Mouse (Mus musculus): ENCODE measurements at regions not wholly inside any gene's neighbourhood (a gene's known extent, or its start where the extent isn't known, plus 50 kb on each side); places are given as distances from the start of the nearest gene placed in this dataset.

GRCm38 (mm10) chr14:99366281-99366987 is 67.9 kb downstream of the Klf5 start:
- no peaks in the 10 kb centered on the region for H3K36me3 ChIP-seq (ENCODE audit: control insufficient read depth, insufficient read depth, low read length)
- H3K27me3 ChIP-seq (replicated peaks; ENCODE audit: control insufficient read depth, insufficient read depth, low read length), result no peaks in the 10 kb centered on the region
- DNase-seq (ENCODE audit: low spot score), result peak; percentile 73
- H3K4me3 ChIP-seq (ENCODE audit: low read depth, low read length), result peak overlapping the region; percentile 23
- peaks cover 2% of the 10 kb centered on the region; the same call in 1 of the 2 replicates for H3K4me1 ChIP-seq (ENCODE audit: control insufficient read depth, insufficient read depth, low read length)
- peak overlapping the region; percentile 51 for H3K4me2 ChIP-seq (ENCODE audit: low read length)
- H3K9ac ChIP-seq (ENCODE audit: low read length), result peak overlapping the region; percentile 52
- WGBS, result 8% methylated on average over 21 of the region's 21 CpGs
- peak; percentile 89 for ATAC-seq
- no peaks in the 10 kb centered on the region for H3K9me3 ChIP-seq (replicated peaks; ENCODE audit: control insufficient read depth, low read length)
- H3K27ac ChIP-seq (ENCODE audit: low read depth, low read length), result no peak overlapping the region

- Histone ChIP-seq H3K9ac (ENCODE audit: low read length) (no peak overlapping the region), H3K27ac (ENCODE audit: low read depth, low read length) (no peak overlapping the region), H3K9me3 (replicated peaks; ENCODE audit: control insufficient read depth, low read length) (no peaks in the 10 kb centered on the region), H3K4me2 (ENCODE audit: low read length) (peak overlapping the region; percentile 51), H3K4me1 (ENCODE audit: control insufficient read depth, insufficient read depth, low read length) (peaks cover 2% of the 10 kb centered on the region; the same call in 1 of the 2 replicates), H3K4me3 (ENCODE audit: low read depth, low read length) (peak overlapping the region; percentile 23; the same call in 1 of the 2 replicates), H3K27me3 (replicated peaks; ENCODE audit: control insufficient read depth, insufficient read depth, low read length) (no peaks in the 10 kb centered on the region), H3K36me3 (ENCODE audit: control insufficient read depth, insufficient read depth, low read length) (no peaks in the 10 kb centered on the region)
- ATAC-seq, result peak; percentile 54
- DNase-seq (ENCODE audit: low spot score), result peak; percentile 34
- 31% methylated on average over 11 of the region's 11 CpGs for WGBS
These were observed 68.6 kb downstream of the Klf5 start for GRCm38 (mm10) chr14:99366996-99367555.

GRCm38 (mm10) chr14:99369366-99369765 is 70.9 kb downstream of the Klf5 start:
- Histone ChIP-seq H3K4me3 (ENCODE audit: low read depth, low read length) (no peak overlapping the region), H3K27me3 (replicated peaks; ENCODE audit: control insufficient read depth, insufficient read depth, low read length) (no peaks in the 10 kb centered on the region), H3K36me3 (ENCODE audit: control insufficient read depth, insufficient read depth, low read length) (no peaks in the 10 kb centered on the region), H3K4me2 (ENCODE audit: low read length) (no peak overlapping the region), H3K9ac (ENCODE audit: low read length) (no peak overlapping the region), H3K27ac (ENCODE audit: low read depth, low read length) (no peak overlapping the region), H3K9me3 (replicated peaks; ENCODE audit: control insufficient read depth, low read length) (no peaks in the 10 kb centered on the region), H3K4me1 (ENCODE audit: control insufficient read depth, insufficient read depth, low read length) (peaks cover 2% of the 10 kb centered on the region; the same call in 1 of the 2 replicates)
- no peak for ATAC-seq
- no peak for DNase-seq (ENCODE audit: low spot score)
- WGBS, result 87% methylated on average over 5 of the region's 5 CpGs

- ATAC-seq (no peak), DNase-seq (ENCODE audit: low spot score) (no peak)
- Histone ChIP-seq H3K27ac (ENCODE audit: low read depth, low read length) (no peak overlapping the region), H3K27me3 (replicated peaks; ENCODE audit: control insufficient read depth, insufficient read depth, low read length) (no peaks in the 10 kb centered on the region), H3K4me2 (ENCODE audit: low read length) (no peak overlapping the region), H3K4me3 (ENCODE audit: low read depth, low read length) (no peak overlapping the region), H3K9me3 (replicated peaks; ENCODE audit: control insufficient read depth, low read length) (no peaks in the 10 kb centered on the region), H3K4me1 (ENCODE audit: control insufficient read depth, insufficient read depth, low read length) (no peaks in the 10 kb centered on the region), H3K36me3 (ENCODE audit: control insufficient read depth, insufficient read depth, low read length) (no peaks in the 10 kb centered on the region), H3K9ac (ENCODE audit: low read length) (no peak overlapping the region)
- 82% methylated on average over 4 of the region's 4 CpGs for WGBS
These were observed 75.2 kb downstream of the Klf5 start for GRCm38 (mm10) chr14:99373682-99374081.

GRCm38 (mm10) chr14:99375040-99375610 is 76.6 kb downstream of the Klf5 start:
- DNase-seq (ENCODE audit: low spot score) (no peak), ATAC-seq (no peak)
- no peak overlapping the region for H3K9ac ChIP-seq (ENCODE audit: low read length)
- 70% methylated on average over 5 of the region's 5 CpGs for WGBS
- H3K4me1 ChIP-seq (ENCODE audit: control insufficient read depth, insufficient read depth, low read length), result no peaks in the 10 kb centered on the region
- no peaks in the 10 kb centered on the region for H3K27me3 ChIP-seq (replicated peaks; ENCODE audit: control insufficient read depth, insufficient read depth, low read length)
- H3K4me3 ChIP-seq (ENCODE audit: low read depth, low read length), result no peak overlapping the region
- no peaks in the 10 kb centered on the region for H3K36me3 ChIP-seq (ENCODE audit: control insufficient read depth, insufficient read depth, low read length)
- no peaks in the 10 kb centered on the region for H3K9me3 ChIP-seq (replicated peaks; ENCODE audit: control insufficient read depth, low read length)
- no peak overlapping the region for H3K4me2 ChIP-seq (ENCODE audit: low read length)
- H3K27ac ChIP-seq (ENCODE audit: low read depth, low read length), result no peak overlapping the region

- H3K4me2 ChIP-seq (ENCODE audit: low read length), result no peak overlapping the region
- no peaks in the 10 kb centered on the region for H3K27me3 ChIP-seq (replicated peaks; ENCODE audit: control insufficient read depth, insufficient read depth, low read length)
- DNase-seq (ENCODE audit: low spot score) (no peak), ATAC-seq (no peak)
- no peaks in the 10 kb centered on the region for H3K36me3 ChIP-seq (ENCODE audit: control insufficient read depth, insufficient read depth, low read length)
- no peak overlapping the region for H3K9ac ChIP-seq (ENCODE audit: low read length)
- H3K4me3 ChIP-seq (ENCODE audit: low read depth, low read length), result no peak overlapping the region
- H3K4me1 ChIP-seq (ENCODE audit: control insufficient read depth, insufficient read depth, low read length), result no peaks in the 10 kb centered on the region
- 86% methylated on average over 11 of the region's 11 CpGs for WGBS
- no peak overlapping the region for H3K27ac ChIP-seq (ENCODE audit: low read depth, low read length)
- H3K9me3 ChIP-seq (replicated peaks; ENCODE audit: control insufficient read depth, low read length), result no peaks in the 10 kb centered on the region
These were observed 78.4 kb downstream of the Klf5 start for GRCm38 (mm10) chr14:99376652-99377502.

GRCm38 (mm10) chr14:99381262-99382017 is 82.9 kb downstream of the Klf5 start:
- no peaks in the 10 kb centered on the region for H3K9me3 ChIP-seq (replicated peaks; ENCODE audit: control insufficient read depth, low read length)
- WGBS, result 90% methylated on average over 10 of the region's 10 CpGs
- no peak overlapping the region for H3K27ac ChIP-seq (ENCODE audit: low read depth, low read length)
- no peak for ATAC-seq
- no peaks in the 10 kb centered on the region for H3K36me3 ChIP-seq (ENCODE audit: control insufficient read depth, insufficient read depth, low read length)
- H3K4me2 ChIP-seq (ENCODE audit: low read length), result no peak overlapping the region
- H3K4me3 ChIP-seq (ENCODE audit: low read depth, low read length), result no peak overlapping the region
- DNase-seq (ENCODE audit: low spot score), result no peak
- no peaks in the 10 kb centered on the region for H3K27me3 ChIP-seq (replicated peaks; ENCODE audit: control insufficient read depth, insufficient read depth, low read length)
- no peak overlapping the region for H3K9ac ChIP-seq (ENCODE audit: low read length)
- H3K4me1 ChIP-seq (ENCODE audit: control insufficient read depth, insufficient read depth, low read length), result no peaks in the 10 kb centered on the region

- no peak for DNase-seq (ENCODE audit: low spot score)
- Histone ChIP-seq H3K4me1 (ENCODE audit: control insufficient read depth, insufficient read depth, low read length) (no peaks in the 10 kb centered on the region), H3K9ac (ENCODE audit: low read length) (no peak overlapping the region), H3K9me3 (replicated peaks; ENCODE audit: control insufficient read depth, low read length) (no peaks in the 10 kb centered on the region), H3K4me2 (ENCODE audit: low read length) (no peak overlapping the region), H3K36me3 (ENCODE audit: control insufficient read depth, insufficient read depth, low read length) (no peaks in the 10 kb centered on the region), H3K27ac (ENCODE audit: low read depth, low read length) (no peak overlapping the region), H3K4me3 (ENCODE audit: low read depth, low read length) (no peak overlapping the region), H3K27me3 (replicated peaks; ENCODE audit: control insufficient read depth, insufficient read depth, low read length) (no peaks in the 10 kb centered on the region)
- 91% methylated on average over 5 of the region's 5 CpGs for WGBS
- no peak for ATAC-seq
These were observed 83.6 kb downstream of the Klf5 start for GRCm38 (mm10) chr14:99382051-99382450.

Measured in forebrain, embryonic 14.5 days (tissue).